Mouse (Mus musculus) liver, postnatal 0 days (tissue): ENCODE measurements around the gene Sorcs2. TPM values are rescaled to one million over a fixed set of nuclear protein-coding genes. Genes with fewer than 3 reads are reported as not detected.

Source experiments
- ATAC-seq: fragments of 200-750 bp; cut with Nextera tagmentation; 2 replicates; pipeline ENCODE4 v1.8.0; 2017; ENCODE audit warnings: mild to moderate bottlenecking, moderate library complexity
- DNase-seq: peaks from one replicate; pipeline ENCODE4 v3.0.0-alpha.2; 2016
- H3K27ac ChIP-seq: fragments of 300-500 bp; sonication (generic); 2 replicates; pipeline ENCODE4 v1.5.1; 2014; ENCODE audit warnings: antibody characterized with exemption, moderate library complexity, mild to moderate bottlenecking, low read depth
- H3K27me3 ChIP-seq: fragments of 300-500 bp; sonication (generic); 2 replicates; pipeline ENCODE4 v1.6.1; 2014; ENCODE audit warnings: low read length, control low read depth, mixed read lengths; ENCODE audit not compliant: insufficient read depth
- H3K36me3 ChIP-seq: fragments of 300-500 bp; sonication (generic); replicated peaks from 2 replicates; pipeline ENCODE4 v1.6.1; 2014; ENCODE audit warnings: mild to moderate bottlenecking, control low read depth, low read length, moderate library complexity, mixed read lengths; ENCODE audit not compliant: insufficient read depth
- H3K4me1 ChIP-seq: fragments of 300-500 bp; sonication (generic); 2 replicates; pipeline ENCODE4 v1.6.1; 2014; ENCODE audit warnings: antibody characterized with exemption, mild to moderate bottlenecking, control low read depth; ENCODE audit not compliant: insufficient read depth
- H3K4me2 ChIP-seq: fragments of 300-500 bp; sonication (generic); 2 replicates; pipeline ENCODE4 v1.6.1; 2014; ENCODE audit warnings: low read depth, mild to moderate bottlenecking, low read length, moderate library complexity, mixed read lengths
- H3K4me3 ChIP-seq: fragments of 300-500 bp; sonication (generic); 2 replicates; pipeline ENCODE4 v1.5.1; 2014; ENCODE audit warnings: low read depth, low read length
- H3K9ac ChIP-seq: fragments of 300-500 bp; sonication (generic); replicated peaks from 2 replicates; pipeline ENCODE4 v1.6.1; 2014; ENCODE audit warnings: mild to moderate bottlenecking, moderate library complexity
- H3K9me3 ChIP-seq: fragments of 300-500 bp; sonication (generic); 2 replicates; pipeline ENCODE4 v1.6.1; 2016; ENCODE audit warnings: mild to moderate bottlenecking, control low read depth, low read length, mixed read lengths
- CTCF ChIP-seq: sonication (generic); IDR thresholded peaks from 2 replicates; pipeline ENCODE4 v1.5.1; 2016; ENCODE audit warnings: antibody characterized with exemption, low read depth
- EP300 ChIP-seq: IDR thresholded peaks from 2 replicates; pipeline ENCODE4 v1.6.1; 2016; ENCODE audit warnings: antibody characterized with exemption, low read depth, mild to moderate bottlenecking
- WGBS: fragments of 180-500 bp; shearing (Covaris S2); extraction: QIAGEN DNeasy Blood & Tissue Kit; methylation state at CpG from one replicate; pipeline ENCODE4 v1.1.7; 2014; ENCODE audit not compliant: insufficient replicate concordance; 5-methylcytosine and 5-hydroxymethylcytosine counted together
- polyA plus RNA-seq: library from polyadenylated mRNA; unstranded; fragments of >200 nt; fragmentation: Nextera tagmentation; extraction: Ambion mirVana; gene quantifications from 2 replicates; pipeline ENCODE4 v1.2.1, GENCODE M21; 2015

The Sorcs2 gene
- polyA plus RNA-seq: 0.30 and 0.33 TPM in 2 replicates

- ATAC-seq (peak; percentile 83), DNase-seq (peak; percentile 84)
- H3K4me1 ChIP-seq: peaks cover 7% of the 10 kb centered on the region
- TF ChIP-seq EP300 (no peak), CTCF (peak; percentile 90)
- H3K4me3 ChIP-seq: peak within 1 kb of the TSS; percentile 53
- H3K9ac ChIP-seq: peak within 1 kb of the TSS; percentile 55; the same call in 1 of the 2 replicates
- H3K27me3 ChIP-seq: peaks cover 14% of the 10 kb centered on the region
- no peaks in the 10 kb centered on the region for H3K36me3 ChIP-seq
- 2% methylated on average over 42 of the region's 45 CpGs for WGBS
- peak within 1 kb of the TSS; percentile 78 for H3K4me2 ChIP-seq
- no peak within 1 kb of the TSS for H3K27ac ChIP-seq
- H3K9me3 ChIP-seq: no peaks in the 10 kb centered on the region
Observed at GRCm38 (mm10) chr5:36397837-36398282, at the start of gene Sorcs2. TSS of gene Sorcs2 (minus strand) at chr5:36398139.

DNA sequence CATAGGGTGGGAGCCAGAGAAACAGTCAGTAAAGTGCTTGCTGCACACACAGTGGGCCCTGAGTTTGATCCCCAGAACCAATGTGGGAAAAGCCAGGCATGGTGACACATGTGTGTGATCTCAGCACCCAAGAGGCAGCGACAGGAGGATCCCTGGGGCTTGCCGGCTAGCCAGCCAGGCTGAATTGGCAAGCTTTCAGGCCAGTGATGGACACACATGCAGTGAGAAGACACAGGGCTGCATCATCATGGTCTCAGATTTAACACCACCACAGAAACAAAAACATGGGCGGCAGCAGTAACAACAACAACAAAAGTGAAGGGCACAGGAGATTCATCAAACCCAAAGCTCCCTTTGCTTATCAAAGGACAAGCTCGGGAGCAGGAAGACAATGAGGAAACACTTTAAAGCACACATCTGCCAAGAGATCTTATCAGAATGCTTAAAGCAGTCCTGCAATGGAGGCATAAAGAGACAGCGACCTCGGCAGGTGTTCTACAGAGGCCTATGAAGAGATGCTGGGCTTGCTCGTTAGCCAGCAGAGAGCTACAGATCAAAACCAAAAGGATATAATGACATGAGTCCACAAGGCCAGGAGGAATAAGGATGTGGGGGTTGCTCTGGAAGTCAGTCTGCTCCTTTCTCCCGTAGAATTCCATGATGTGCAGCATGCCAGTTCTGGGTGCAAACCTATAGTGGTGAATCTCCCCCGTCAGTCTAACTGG is 48.4 kb upstream of the Sorcs2 start:
- Histone ChIP-seq H3K36me3 (no peaks in the 10 kb centered on the region), H3K4me2 (no peak overlapping the region), H3K27me3 (peaks cover 3% of the 10 kb centered on the region; the same call in 1 of the 2 replicates), H3K4me3 (no peak overlapping the region), H3K9me3 (no peaks in the 10 kb centered on the region), H3K27ac (no peak overlapping the region), H3K9ac (no peak overlapping the region), H3K4me1 (no peaks in the 10 kb centered on the region; the same call in 1 of the 2 replicates)
- no peak for TF ChIP-seq CTCF
- no peak for TF ChIP-seq EP300
- 35% methylated on average over 9 of the region's 9 CpGs for WGBS
- DNase-seq: no peak
- no peak for ATAC-seq

- no peak overlapping the region for H3K9ac ChIP-seq
- no peak for TF ChIP-seq CTCF
- no peak for TF ChIP-seq EP300
- peaks cover 3% of the 10 kb centered on the region; the same call in 1 of the 2 replicates for H3K27me3 ChIP-seq
- H3K4me3 ChIP-seq: no peak overlapping the region
- ATAC-seq: no peak
- no peaks in the 10 kb centered on the region for H3K9me3 ChIP-seq
- no peak overlapping the region for H3K27ac ChIP-seq
- H3K4me2 ChIP-seq: no peak overlapping the region
- no peaks in the 10 kb centered on the region for H3K36me3 ChIP-seq
- H3K4me1 ChIP-seq: no peaks in the 10 kb centered on the region
- no peak for DNase-seq
- 31% methylated on average over 8 of the region's 8 CpGs for WGBS
Observed at GRCm38 (mm10) chr5:36445028-36445427, 47.1 kb upstream of the Sorcs2 start.

DNA sequence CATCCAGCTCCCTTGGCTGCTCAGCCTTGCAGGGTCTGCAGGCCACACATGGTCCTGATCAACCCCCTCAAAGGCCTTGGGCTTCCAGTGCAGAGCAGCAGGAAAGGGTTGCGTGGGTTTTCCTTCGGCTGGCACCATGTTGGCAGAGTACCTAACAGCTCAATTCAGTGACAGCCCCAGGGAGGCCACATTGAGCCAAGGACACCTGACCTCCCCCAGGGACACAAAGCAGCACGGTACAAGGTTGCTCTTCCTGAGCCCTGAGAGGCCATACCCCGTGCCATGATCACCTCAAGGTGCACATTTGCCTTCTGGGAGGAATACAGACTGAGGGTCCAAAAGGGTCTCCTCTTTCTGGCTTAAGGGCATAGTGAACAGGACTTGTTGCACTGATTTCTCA is 46.7 kb upstream of the Sorcs2 start:
- WGBS: 51% methylated on average over 4 of the region's 4 CpGs
- no peaks in the 10 kb centered on the region for H3K36me3 ChIP-seq
- no peak overlapping the region for H3K4me2 ChIP-seq
- no peak overlapping the region for H3K4me3 ChIP-seq
- no peak overlapping the region for H3K9ac ChIP-seq
- H3K27ac ChIP-seq: no peak overlapping the region
- ATAC-seq (no peak), DNase-seq (no peak)
- H3K27me3 ChIP-seq: peaks cover 3% of the 10 kb centered on the region; the same call in 1 of the 2 replicates
- TF ChIP-seq EP300 (no peak), CTCF (no peak)
- H3K9me3 ChIP-seq: no peaks in the 10 kb centered on the region
- H3K4me1 ChIP-seq: no peaks in the 10 kb centered on the region

- Histone ChIP-seq H3K27ac (no peak overlapping the region), H3K27me3 (peaks cover 3% of the 10 kb centered on the region; the same call in 1 of the 2 replicates), H3K4me3 (no peak overlapping the region), H3K9me3 (no peaks in the 10 kb centered on the region), H3K4me1 (no peaks in the 10 kb centered on the region), H3K4me2 (no peak overlapping the region), H3K9ac (no peak overlapping the region), H3K36me3 (no peaks in the 10 kb centered on the region)
- no peak for TF ChIP-seq CTCF
- TF ChIP-seq EP300: no peak
- 57% methylated on average over 3 of the region's 3 CpGs for WGBS
- no peak for DNase-seq
- no peak for ATAC-seq
Observed at GRCm38 (mm10) chr5:36440741-36441140, 42.8 kb upstream of the Sorcs2 start.

- Histone ChIP-seq H3K4me3 (no peak overlapping the region), H3K4me1 (no peaks in the 10 kb centered on the region)
- no peak for DNase-seq
Observed at GRCm38 (mm10) chr5:36436858-36437257, 38.9 kb upstream of the Sorcs2 start.

More at GRCm38 (mm10) chr5:36436858-36437257, 38.9 kb upstream of the Sorcs2 start:
- TF ChIP-seq EP300: no peak
- TF ChIP-seq CTCF: no peak
- H3K9me3 ChIP-seq: no peaks in the 10 kb centered on the region
- H3K4me2 ChIP-seq: no peak overlapping the region
- WGBS: 62% methylated on average over 4 of the region's 4 CpGs
- no peak overlapping the region for H3K27ac ChIP-seq
- no peak for ATAC-seq
- H3K9ac ChIP-seq: no peak overlapping the region
- no peaks in the 10 kb centered on the region for H3K27me3 ChIP-seq
- H3K36me3 ChIP-seq: no peaks in the 10 kb centered on the region
